Mouse (Mus musculus) CH12F3 (cell line): ENCODE measurements around the gene Zbtb20.

Experiments used
- in situ Hi-C: fragments of 300-500 bp; cut with MboI; formaldehyde crosslinking; loops from 2 replicates; pipeline ENCODE4 v1.14.3; 2020; ENCODE audit warnings: low sequenced_read_pairs

Gene Zbtb20

GRCm38 (mm10) chr16:43471060-43471459 lies 595.4 kb downstream of the Zbtb20 start:
- in situ Hi-C loops, result no loop called here

GRCm38 (mm10) chr16:43474941-43475728 lies 599.5 kb downstream of the Zbtb20 start:
- in situ Hi-C loops, result no loop called here

- in situ Hi-C loops, result no loop called here
Measured at GRCm38 (mm10) chr16:43476921-43477320, 601.2 kb downstream of the Zbtb20 start.

- in situ Hi-C loops, result no loop called here
Measured at GRCm38 (mm10) chr16:43478352-43478751, 602.7 kb downstream of the Zbtb20 start.

GRCm38 (mm10) chr16:43480532-43480931 lies 604.9 kb downstream of the Zbtb20 start:
- in situ Hi-C loops, result no loop called here

- in situ Hi-C loops, result no loop called here
Measured at GRCm38 (mm10) chr16:43482125-43482524, 606.4 kb downstream of the Zbtb20 start.

GRCm38 (mm10) chr16:43482738-43483137 lies 607.1 kb downstream of the Zbtb20 start:
- in situ Hi-C loops, result no loop called here

- in situ Hi-C loops, result no loop called here
Measured at GRCm38 (mm10) chr16:43484400-43484799, 608.7 kb downstream of the Zbtb20 start.

GRCm38 (mm10) chr16:43489362-43489761 lies 613.7 kb downstream of the Zbtb20 start:
- in situ Hi-C loops, result no loop called here

- in situ Hi-C loops, result no loop called here
Measured at GRCm38 (mm10) chr16:43489984-43490383, 614.3 kb downstream of the Zbtb20 start.

GRCm38 (mm10) chr16:43492863-43493262 lies 617.2 kb downstream of the Zbtb20 start:
- in situ Hi-C loops, result no loop called here

GRCm38 (mm10) chr16:43493596-43494385 lies 618.1 kb downstream of the Zbtb20 start:
- in situ Hi-C loops, result no loop called here

- in situ Hi-C loops, result no loop called here
Measured at GRCm38 (mm10) chr16:43495175-43495818, 619.6 kb downstream of the Zbtb20 start.

- in situ Hi-C loops, result no loop called here
Measured at GRCm38 (mm10) chr16:43497093-43497492, 621.4 kb downstream of the Zbtb20 start.

GRCm38 (mm10) chr16:43500132-43500853 lies 624.6 kb downstream of the Zbtb20 start:
- in situ Hi-C loops, result no loop called here

GRCm38 (mm10) chr16:43501284-43501683 lies 625.6 kb downstream of the Zbtb20 start:
- in situ Hi-C loops, result no loop called here

GRCm38 (mm10) chr16:43502339-43503009 lies 626.8 kb downstream of the Zbtb20 start:
- in situ Hi-C loops, result no loop called here

- in situ Hi-C loops, result no loop called here
Measured at GRCm38 (mm10) chr16:43503010-43503635, 627.4 kb downstream of the Zbtb20 start.

- in situ Hi-C loops, result no loop called here
Measured at GRCm38 (mm10) chr16:43503636-43504010, 627.9 kb downstream of the Zbtb20 start.

- in situ Hi-C loops, result no loop called here
Measured at GRCm38 (mm10) chr16:43504151-43504550, 628.5 kb downstream of the Zbtb20 start.
